Comparison of ENCODE assay signal across 8 mouse cellular contexts in the genomic region with DNA sequence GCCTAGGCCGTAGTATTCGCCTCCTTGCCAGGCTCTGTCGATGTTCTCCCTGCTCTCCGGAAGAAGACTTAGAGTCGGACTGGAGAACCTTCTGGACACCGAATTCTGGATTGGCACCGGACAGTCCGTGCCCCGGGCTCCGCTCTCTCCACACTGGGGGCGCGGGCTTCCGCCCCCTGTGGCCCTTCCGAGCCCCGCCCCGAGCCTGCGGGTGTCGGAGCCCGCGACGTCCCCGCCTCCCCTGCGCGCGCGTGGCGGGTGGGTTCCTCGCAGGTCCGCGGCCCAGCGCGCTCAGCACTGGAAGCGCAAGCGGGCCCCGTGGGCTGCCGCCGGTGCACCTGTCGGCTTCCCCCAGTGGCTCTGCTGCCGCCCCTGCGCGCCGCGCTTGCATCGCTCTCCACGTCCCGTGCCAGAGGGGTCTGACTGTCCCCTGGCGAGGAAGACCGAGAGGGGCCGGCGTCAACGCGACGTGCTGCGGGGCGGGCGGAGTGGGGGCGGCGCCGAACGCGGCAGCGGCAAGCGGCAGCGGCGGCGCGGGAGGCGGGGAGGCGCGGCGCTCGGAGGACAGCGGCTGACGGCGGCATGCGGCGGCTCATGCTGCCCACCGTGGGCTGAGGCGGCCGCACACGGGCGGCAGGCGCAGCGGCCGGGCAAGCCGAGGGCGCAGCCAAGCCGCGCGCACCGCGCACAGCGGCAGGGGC. TPM values are rescaled to one million over a fixed set of nuclear protein-coding genes. Genes with fewer than 3 reads are reported as not detected.
DNase-seq lines count a peak whose midpoint lies in the region; ATAC-seq and TF ChIP-seq lines count a peak whose summit lies in the region.

No protein-coding gene starts in this region.

- WGBS in kidney, embryonic 15.5 days, result under 1% methylated on average over 72 of the region's 93 CpGs
- 2% methylated on average over 90 of the region's 93 CpGs for WGBS in liver, embryonic 11.5 days
- 3% methylated on average over 93 of the region's 93 CpGs for WGBS in olfactory bulb, adult 2 months

- H3K27me3 ChIP-seq in megakaryocyte, embryonic 14.5 days (replicated peaks), result peaks cover 67% of the 10 kb centered on the region
- H3K27me3 ChIP-seq in kidney, embryonic 15.5 days, result peaks cover 38% of the 10 kb centered on the region
- H3K27me3 ChIP-seq in liver, embryonic 11.5 days (replicated peaks; ENCODE audit: control insufficient read depth, insufficient read depth, low read length), result peaks cover 40% of the 10 kb centered on the region

- peak overlapping the region; percentile 92 for H3K4me3 ChIP-seq in megakaryocyte, embryonic 14.5 days (replicated peaks)
- peak overlapping the region; percentile 73 for H3K4me3 ChIP-seq in kidney, embryonic 15.5 days (replicated peaks)
- peak overlapping the region; percentile 69 for H3K4me3 ChIP-seq in liver, embryonic 11.5 days (ENCODE audit: low read depth, low read length)
- H3K4me3 ChIP-seq in olfactory bulb, adult 2 months (ENCODE audit: insufficient read depth, low read depth, low read length), result peak overlapping the region; percentile 63

- peaks cover 30% of the 10 kb centered on the region for H3K4me1 ChIP-seq in megakaryocyte, embryonic 14.5 days
- peaks cover 25% of the 10 kb centered on the region for H3K4me1 ChIP-seq in kidney, embryonic 15.5 days
- H3K4me1 ChIP-seq in liver, embryonic 11.5 days (replicated peaks; ENCODE audit: control insufficient read depth, insufficient read depth, low read length), result peaks cover 10% of the 10 kb centered on the region
- peaks cover 25% of the 10 kb centered on the region for H3K4me1 ChIP-seq in olfactory bulb, adult 2 months (ENCODE audit: control insufficient read depth, insufficient read depth, low read length)

- peaks cover 16% of the 10 kb centered on the region for H3K36me3 ChIP-seq in megakaryocyte, embryonic 14.5 days (replicated peaks; ENCODE audit: low read length)
- H3K36me3 ChIP-seq in kidney, embryonic 15.5 days, result peaks cover 16% of the 10 kb centered on the region
- H3K36me3 ChIP-seq in liver, embryonic 11.5 days (ENCODE audit: control insufficient read depth, insufficient read depth, low read length), result no peaks in the 10 kb centered on the region

- no peak overlapping the region for H3K27ac ChIP-seq in kidney, embryonic 15.5 days
- H3K27ac ChIP-seq in liver, embryonic 11.5 days (ENCODE audit: low read depth, low read length), result no peak overlapping the region
- H3K27ac ChIP-seq in olfactory bulb, adult 2 months (ENCODE audit: insufficient read depth, low read depth, low read length), result peak overlapping the region; percentile 85

- TF ChIP-seq CTCF in olfactory bulb, adult 2 months (IDR thresholded peaks at IDR 0.05; ENCODE audit: insufficient read depth, low read depth, low read length), result no peak

- peak; percentile 62 for TF ChIP-seq POLR2A in olfactory bulb, adult 2 months (IDR thresholded peaks at IDR 0.05; ENCODE audit: insufficient read depth, low read depth, low read length)

- peak overlapping the region; percentile 100 for H3K4me2 ChIP-seq in kidney, embryonic 15.5 days
- peak overlapping the region; percentile 100 for H3K4me2 ChIP-seq in liver, embryonic 11.5 days

- peak; percentile 80 for DNase-seq in cerebellum, adult 9-11 months
- peak; percentile 78 to 83 for DNase-seq in frontal cortex, postnatal 36 days (ENCODE audit: low spot score in 2 of 2)
- peak; percentile 52 for DNase-seq in liver, embryonic 11.5 days (ENCODE audit: low spot score)
- DNase-seq in thymus, postnatal 4 days, result peak; percentile 59

- H3K9ac ChIP-seq in kidney, embryonic 15.5 days, result peak overlapping the region; percentile 42
- H3K9ac ChIP-seq in liver, embryonic 11.5 days (ENCODE audit: low read depth, low read length), result peak overlapping the region; percentile 35

- ATAC-seq in megakaryocyte, adult 5-6 weeks (ENCODE audit: poor library complexity, severe bottlenecking), result no peak
- ATAC-seq in kidney, embryonic 15.5 days (replicated peaks; ENCODE audit: low FRiP score), result peak; percentile 66
- ATAC-seq in liver, embryonic 11.5 days (replicated peaks; ENCODE audit: low FRiP score), result 0 out of 2 replicates have a peak, but pooled peaks have one; percentile 17

- H3K9me3 ChIP-seq in megakaryocyte, embryonic 14.5 days, result no peaks in the 10 kb centered on the region
- H3K9me3 ChIP-seq in kidney, embryonic 15.5 days (replicated peaks), result no peaks in the 10 kb centered on the region
- H3K9me3 ChIP-seq in liver, embryonic 11.5 days (ENCODE audit: control insufficient read depth, low read length), result no peaks in the 10 kb centered on the region

RNA-seq across cellular contexts. Expression of a gene that starts 1.5 kb away (rescaled TPM):
- polyA plus RNA-seq in megakaryocyte, embryonic 14.5 days (2012; ENCODE audit: insufficient read depth, low replicate concordance), result 0.19 and 0.34 TPM in 2 replicates
- 0.05 TPM in 1 of 2 replicates, not detected in the other for total RNA-seq in megakaryocyte, adult 5-6 weeks (2015)
- 0.08 and 0.33 TPM in 2 replicates for total RNA-seq in megakaryocyte, adult 5-6 weeks (2017)
- 2.1 and 2.9 TPM in 2 replicates for polyA plus RNA-seq in kidney, embryonic 15.5 days (2015; fragmentation: Nextera tagmentation; extraction: Ambion mirVana)
- 0.21 and 0.34 TPM in 2 replicates for polyA plus RNA-seq in liver, embryonic 11.5 days (2014; fragmentation: Nextera tagmentation; extraction: Ambion mirVana)
- 129 TPM in 1 of 2 replicates, not detected in the other for polyA plus RNA-seq in olfactory bulb, adult 2 months (2012; ENCODE audit: insufficient read depth, insufficient read length, low replicate concordance, missing spikeins)

RNA-seq across cellular contexts. Expression of a gene that starts 59.9 kb away (rescaled TPM):
- 4.5 and 9.2 TPM in 2 replicates for polyA plus RNA-seq in megakaryocyte, embryonic 14.5 days (2012; ENCODE audit: insufficient read depth, low replicate concordance)
- total RNA-seq in megakaryocyte, adult 5-6 weeks (2015), result 4.8 and 5.1 TPM in 2 replicates
- total RNA-seq in megakaryocyte, adult 5-6 weeks (2017), result 3.0 and 4.9 TPM in 2 replicates
- 28.8 and 29.9 TPM in 2 replicates for polyA plus RNA-seq in kidney, embryonic 15.5 days (2015; fragmentation: Nextera tagmentation; extraction: Ambion mirVana)
- 27.7 TPM in 2 replicates for polyA plus RNA-seq in liver, embryonic 11.5 days (2014; fragmentation: Nextera tagmentation; extraction: Ambion mirVana)
- not detected in 2 replicates for polyA plus RNA-seq in olfactory bulb, adult 2 months (2012; ENCODE audit: insufficient read depth, insufficient read length, low replicate concordance, missing spikeins)

Comparison
In these comparisons a context has a peak if more than half of its experiments do, and no peak if none do; other contexts are left out.
1. RNA of a gene that starts 1.5 kb away (polyA plus RNA-seq): 129 TPM in olfactory bulb, adult 2 months; 2.1 to 2.9 TPM in kidney, embryonic 15.5 days, 0.21 to 0.34 TPM in liver, embryonic 11.5 days and 0.19 to 0.34 TPM in megakaryocyte, embryonic 14.5 days; every median in the first group is over 10 times any median in the second.
2. Peak in every context shown above with its lines, with median percentiles within 50 percentile points of each other: H3K4me3 ChIP-seq and DNase-seq.